Mouse (Mus musculus) CH12.LX (cell line): Measurements from ENCODE around the gene Ccn1.

ENCODE experiments used
- CTCF ChIP-seq, 2 experiments: IDR thresholded peaks in 1 of 2; conservative IDR thresholded peaks in 1 of 2; 2 replicates each; pipeline ENCODE4 v1.5.1; 2011 to 2012; ENCODE audit warnings: low read depth in 2 of 2, low read length in 2 of 2, improper control_type of control experiment in 1 of 2, inconsistent platforms in 1 of 2, mild to moderate bottlenecking in 1 of 2, moderate library complexity in 1 of 2
- MAZ ChIP-seq: IDR thresholded peaks from 2 replicates; pipeline ENCODE4 v1.6.1; 2012; ENCODE audit warnings: low read depth, mild to moderate bottlenecking, inconsistent platforms, low read length, improper control_type of control experiment, moderate library complexity
- POLR2A ChIP-seq: IDR thresholded peaks from 2 replicates; pipeline ENCODE4 v1.6.1; 2011; ENCODE audit warnings: low read depth, mild to moderate bottlenecking, improper control_type of control experiment, low read length

- TF ChIP-seq MAZ: no peak
- TF ChIP-seq POLR2A: no peak
- no peak for TF ChIP-seq CTCF (conservative IDR thresholded peaks at IDR 0.05 in 1 of 2, IDR thresholded peaks at IDR 0.05 in 1 of 2; ENCODE audit: low read depth in 2 of 2, low read length in 2 of 2)
Observed at GRCm38 (mm10) chr3:145693361-145693760, 43.6 kb upstream of the Ccn1 start.
